Mouse (Mus musculus): ENCODE data around the gene Mrgpra2b.
"Not testable (repeated sequence)": the region's sequence is repeated elsewhere in the genome, so short reads cannot be mapped to it uniquely, and the experiment has no call there.

Mrgpra2b gene

DNA sequence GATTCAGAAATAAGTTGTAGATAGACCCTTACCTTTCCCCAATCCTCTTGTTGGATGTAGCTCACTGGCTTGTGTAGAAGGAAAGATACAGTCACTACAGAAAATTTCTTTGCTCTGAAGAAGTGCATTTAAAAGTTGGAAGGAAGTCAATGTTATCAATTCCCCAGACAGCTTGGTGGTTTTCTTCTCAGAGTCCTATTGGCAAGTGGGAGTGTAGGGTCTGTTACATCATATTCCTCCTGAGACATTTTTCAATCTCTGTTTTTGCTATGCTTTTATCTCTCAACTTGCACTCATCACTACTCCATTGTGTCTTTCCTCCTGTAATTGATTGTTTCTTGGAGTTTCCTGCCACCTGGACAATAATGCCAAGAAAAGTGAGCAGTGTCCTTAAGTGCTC lies at the start of gene Mrgpra2b:
Gene Mrgpra2b, minus strand, starts transcription at position 101 of the 400 bp plus-strand sequence.
- in situ Hi-C loops (cut with MboI, MseI) = no loop called here

DNA sequence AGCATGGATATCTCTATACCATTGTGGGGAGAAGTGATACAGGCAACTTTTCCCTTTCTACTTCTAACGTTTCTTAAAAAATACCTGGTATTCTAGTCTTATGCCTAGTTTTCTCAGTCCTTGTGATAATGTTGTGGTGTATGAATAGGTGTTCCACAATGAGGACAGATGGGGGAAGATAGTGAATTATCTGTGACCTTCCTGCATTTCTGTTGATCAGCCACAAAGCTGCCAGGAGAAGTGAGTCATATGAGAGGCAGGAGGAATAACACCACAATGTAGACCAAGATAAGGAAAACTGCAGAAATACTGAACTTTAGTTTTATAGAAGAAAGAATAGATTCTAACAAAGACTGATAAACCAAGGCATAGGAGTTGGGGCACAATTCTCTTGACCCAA lies 12.3 kb downstream of the Mrgpra2b start:
- in situ Hi-C loops (cut with MboI, MseI) = no loop called here

DNA sequence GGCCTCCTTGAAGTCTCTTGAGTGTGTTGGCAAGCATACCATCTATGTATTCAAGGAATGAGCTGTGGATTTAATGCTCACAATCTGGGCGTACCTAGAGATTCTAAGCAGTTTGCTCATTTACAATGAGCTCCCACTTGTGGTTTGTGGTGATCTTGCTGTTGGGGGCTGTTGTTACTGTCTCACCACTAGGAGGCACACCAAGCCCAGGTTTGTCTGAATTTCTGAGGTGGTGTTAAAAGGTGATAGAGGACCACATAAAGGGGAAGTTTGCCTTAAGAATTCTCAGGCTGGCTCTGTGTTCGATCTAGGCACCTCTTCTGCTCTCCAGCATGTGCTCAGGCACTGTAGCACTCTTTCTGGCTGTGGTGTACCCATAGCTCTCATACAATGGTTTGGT lies 13.6 kb downstream of the Mrgpra2b start:
- in situ Hi-C loops (cut with MboI, MseI) = no loop called here

DNA sequence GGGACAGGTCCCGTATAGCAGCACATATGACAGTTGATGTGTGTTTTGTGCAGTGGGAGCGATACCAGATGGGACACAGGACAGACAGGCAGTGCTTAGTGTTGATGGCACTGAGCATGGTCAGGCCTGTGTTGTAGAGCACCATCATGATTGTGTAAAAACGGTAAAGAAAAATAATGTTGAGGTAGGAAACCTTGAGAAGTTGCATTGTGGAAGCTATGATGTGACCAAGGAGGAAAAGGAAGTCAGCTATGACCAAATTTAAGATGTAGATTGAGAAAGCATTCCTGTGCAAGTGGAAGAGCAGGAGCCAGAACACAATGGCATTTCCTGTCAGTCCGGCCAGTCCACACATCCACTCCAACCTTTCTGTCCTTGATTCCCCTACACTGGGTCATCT lies 25.7 kb downstream of the Mrgpra2b start:
- in situ Hi-C loops (cut with MboI, MseI) = no loop called here

DNA sequence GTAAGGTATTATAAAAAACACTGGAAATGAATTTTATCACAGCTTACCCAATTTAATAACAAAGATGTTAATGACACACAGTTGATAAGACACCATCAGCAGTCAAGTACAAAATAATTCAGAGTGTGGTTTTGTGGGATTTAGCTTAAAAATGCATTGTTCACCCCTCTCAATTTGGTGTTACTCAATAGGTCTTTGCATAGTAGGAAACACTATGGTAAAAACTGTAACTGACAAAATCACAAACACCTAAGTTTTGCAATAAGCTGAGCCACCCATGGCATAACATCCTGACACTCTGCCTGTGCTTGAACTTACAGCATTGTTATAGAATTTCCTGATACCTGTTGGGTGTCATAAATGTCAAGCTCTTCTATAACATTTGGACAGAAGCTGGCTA lies 37.4 kb downstream of the Mrgpra2b start:
- in situ Hi-C loops (cut with MboI, MseI) = not testable (repeated sequence)

DNA sequence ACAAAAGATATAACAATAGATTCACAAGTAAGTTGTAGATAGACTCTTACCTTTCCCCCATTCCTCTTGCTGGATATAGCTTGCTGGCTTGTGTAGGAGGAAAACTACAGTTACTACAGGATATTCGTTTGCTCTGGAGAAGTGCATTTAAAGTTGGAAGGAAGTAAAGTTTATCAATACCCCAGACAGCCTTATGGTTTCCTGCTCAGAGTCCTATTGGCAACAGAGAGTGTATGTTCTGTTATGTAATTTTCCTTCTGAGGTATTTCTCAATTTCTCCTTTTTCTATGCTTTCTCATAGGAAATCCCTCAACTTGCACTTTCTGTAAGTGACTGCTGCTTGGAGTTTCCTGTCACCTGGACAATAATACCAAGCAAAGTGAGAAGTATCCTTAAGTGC lies 39.2 kb downstream of the Mrgpra2b start:
- in situ Hi-C loops (cut with MboI, MseI) = not testable (repeated sequence)

DNA sequence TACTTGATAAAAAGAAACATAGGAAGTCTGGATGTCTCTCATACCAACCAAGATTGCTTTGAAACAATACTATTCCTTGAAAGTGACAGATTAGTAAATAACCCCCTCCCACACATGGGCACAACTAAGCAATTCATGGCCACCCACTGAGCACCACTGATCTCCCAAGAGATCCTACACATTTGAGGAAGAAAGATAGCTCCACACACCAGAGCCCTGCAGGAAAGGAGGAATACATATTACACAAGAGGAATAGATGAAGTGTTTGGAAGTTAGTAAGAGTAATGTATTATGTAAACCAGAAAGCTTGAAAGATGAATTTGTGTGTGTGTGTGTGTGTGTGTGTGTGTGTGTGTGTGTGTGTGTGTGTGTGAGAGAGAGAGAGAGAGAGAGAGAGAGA lies 45.5 kb downstream of the Mrgpra2b start:
- in situ Hi-C loops (cut with MboI, MseI) = not testable (repeated sequence)

DNA sequence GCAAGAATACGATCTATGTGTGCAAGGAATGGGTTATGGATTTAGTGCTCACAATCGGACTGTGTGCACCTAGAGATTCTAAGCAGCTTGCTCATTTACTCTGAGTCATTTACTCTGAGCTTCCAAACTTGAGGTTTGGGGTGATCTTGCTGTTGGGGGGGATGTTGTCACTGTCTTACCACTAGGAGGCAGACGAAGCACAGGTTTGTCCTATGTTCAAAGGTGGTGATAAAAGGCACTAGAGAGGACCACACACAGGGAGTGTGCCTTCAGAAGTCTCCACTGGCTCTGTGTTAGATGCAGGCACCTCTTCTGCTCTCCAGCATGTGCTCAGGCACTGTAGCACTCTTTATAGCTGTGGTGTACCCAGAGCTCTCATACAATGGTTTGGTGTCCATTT lies 54.8 kb downstream of the Mrgpra2b start:
- in situ Hi-C loops (cut with MboI, MseI) = not testable (repeated sequence)

DNA sequence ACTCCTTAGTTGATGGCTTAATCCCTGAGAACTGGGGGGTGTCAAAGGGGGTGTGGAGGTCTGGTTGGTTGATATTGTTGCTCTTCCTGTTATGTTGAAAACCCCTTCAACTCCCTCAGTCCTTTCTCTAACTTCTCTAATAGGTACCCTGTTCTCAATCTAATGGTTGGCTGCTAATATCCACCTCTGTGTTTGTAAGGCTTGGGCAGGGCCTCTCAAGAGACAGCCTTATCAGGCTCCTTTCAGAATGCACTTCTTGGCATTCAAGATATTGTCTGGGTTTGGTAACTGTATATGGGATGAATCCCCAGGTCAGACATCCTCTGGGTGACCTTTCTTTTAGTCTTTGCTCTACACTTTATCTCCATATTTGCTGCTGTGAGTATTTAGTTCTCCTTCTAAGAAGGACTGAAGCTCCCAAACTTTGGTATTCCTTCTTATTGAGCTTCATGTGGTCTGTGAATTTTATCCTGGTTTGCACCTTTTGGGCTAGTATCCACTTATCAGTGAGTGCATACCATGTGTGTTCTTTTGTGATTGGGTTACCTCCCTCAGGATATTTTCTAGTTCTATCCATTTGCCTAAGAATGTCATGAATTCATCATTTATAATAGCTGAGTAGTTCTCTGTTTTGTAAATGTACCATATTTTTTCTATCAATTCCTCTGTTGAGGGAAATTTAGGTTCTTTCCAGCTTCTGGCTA lies 63.2 kb downstream of the Mrgpra2b start:
- in situ Hi-C loops (cut with MboI, MseI) = not testable (repeated sequence)

DNA sequence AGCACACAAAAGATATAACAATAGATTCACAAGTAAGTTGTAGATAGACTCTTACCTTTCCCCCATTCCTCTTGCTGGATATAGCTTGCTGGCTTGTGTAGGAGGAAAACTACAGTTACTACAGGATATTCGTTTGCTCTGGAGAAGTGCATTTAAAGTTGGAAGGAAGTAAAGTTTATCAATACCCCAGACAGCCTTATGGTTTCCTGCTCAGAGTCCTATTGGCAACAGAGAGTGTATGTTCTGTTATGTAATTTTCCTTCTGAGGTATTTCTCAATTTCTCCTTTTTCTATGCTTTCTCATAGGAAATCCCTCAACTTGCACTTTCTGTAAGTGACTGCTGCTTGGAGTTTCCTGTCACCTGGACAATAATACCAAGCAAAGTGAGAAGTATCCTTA lies 76.6 kb downstream of the Mrgpra2b start, which contains the start of gene Mrgpra2a:
Gene Mrgpra2a, minus strand, starts transcription at position 125 of the 400 bp plus-strand sequence.
- in situ Hi-C loops (cut with MboI, MseI) = not testable (repeated sequence)

DNA sequence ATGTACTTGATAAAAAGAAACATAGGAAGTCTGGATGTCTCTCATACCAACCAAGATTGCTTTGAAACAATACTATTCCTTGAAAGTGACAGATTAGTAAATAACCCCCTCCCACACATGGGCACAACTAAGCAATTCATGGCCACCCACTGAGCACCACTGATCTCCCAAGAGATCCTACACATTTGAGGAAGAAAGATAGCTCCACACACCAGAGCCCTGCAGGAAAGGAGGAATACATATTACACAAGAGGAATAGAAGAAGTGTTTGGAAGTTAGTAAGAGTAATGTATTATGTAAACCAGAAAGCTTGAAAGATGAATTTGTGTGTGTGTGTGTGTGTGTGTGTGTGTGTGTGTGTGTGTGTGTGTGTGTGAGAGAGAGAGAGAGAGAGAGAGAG lies 82.9 kb downstream of the Mrgpra2b start:
- in situ Hi-C loops (cut with MboI, MseI) = not testable (repeated sequence)

DNA sequence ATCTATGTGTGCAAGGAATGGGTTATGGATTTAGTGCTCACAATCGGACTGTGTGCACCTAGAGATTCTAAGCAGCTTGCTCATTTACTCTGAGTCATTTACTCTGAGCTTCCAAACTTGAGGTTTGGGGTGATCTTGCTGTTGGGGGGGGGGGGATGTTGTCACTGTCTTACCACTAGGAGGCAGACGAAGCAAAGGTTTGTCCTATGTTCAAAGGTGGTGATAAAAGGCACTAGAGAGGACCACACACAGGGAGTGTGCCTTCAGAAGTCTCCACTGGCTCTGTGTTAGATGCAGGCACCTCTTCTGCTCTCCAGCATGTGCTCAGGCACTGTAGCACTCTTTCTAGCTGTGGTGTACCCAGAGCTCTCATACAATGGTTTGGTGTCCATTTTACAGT lies 92.2 kb downstream of the Mrgpra2b start:
- in situ Hi-C loops (cut with MboI, MseI) = loop anchor here (5.0 kb wide), 1 partner anchor 41 kb away; no protein-coding TSS in a partner anchor

DNA sequence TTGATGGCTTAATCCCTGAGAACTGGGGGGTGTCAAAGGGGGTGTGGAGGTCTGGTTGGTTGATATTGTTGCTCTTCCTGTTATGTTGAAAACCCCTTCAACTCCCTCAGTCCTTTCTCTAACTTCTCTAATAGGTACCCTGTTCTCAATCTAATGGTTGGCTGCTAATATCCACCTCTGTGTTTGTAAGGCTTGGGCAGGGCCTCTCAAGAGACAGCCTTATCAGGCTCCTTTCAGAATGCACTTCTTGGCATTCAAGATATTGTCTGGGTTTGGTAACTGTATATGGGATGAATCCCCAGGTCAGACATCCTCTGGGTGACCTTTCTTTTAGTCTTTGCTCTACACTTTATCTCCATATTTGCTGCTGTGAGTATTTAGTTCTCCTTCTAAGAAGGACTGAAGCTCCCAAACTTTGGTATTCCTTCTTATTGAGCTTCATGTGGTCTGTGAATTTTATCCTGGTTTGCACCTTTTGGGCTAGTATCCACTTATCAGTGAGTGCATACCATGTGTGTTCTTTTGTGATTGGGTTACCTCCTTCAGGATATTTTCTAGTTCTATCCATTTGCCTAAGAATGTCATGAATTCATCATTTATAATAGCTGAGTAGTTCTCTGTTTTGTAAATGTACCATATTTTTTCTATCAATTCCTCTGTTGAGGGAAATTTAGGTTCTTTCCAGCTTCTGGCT lies 100.7 kb downstream of the Mrgpra2b start:
- in situ Hi-C loops (cut with MboI, MseI) = not testable (repeated sequence)

All from T-helper 2 cell (primary cell).